Mouse (Mus musculus) myocyte (in vitro differentiated cells): ENCODE measurements around the gene Nlrp9b. TPM values are rescaled to one million over a fixed set of nuclear protein-coding genes. Genes with fewer than 3 reads are reported as not detected.
"Not testable (repeated sequence)": the region's sequence is repeated elsewhere in the genome, so short reads cannot be mapped to it uniquely, and the experiment has no call there.

Experiments used
- H3K27me3 ChIP-seq: one replicate; pipeline ENCODE4 v1.6.1; 2011; ENCODE audit not compliant: control insufficient read depth, insufficient read depth, insufficient read length
- H3K36me3 ChIP-seq: one replicate; pipeline ENCODE4 v1.6.1; 2011; ENCODE audit not compliant: control insufficient read depth, insufficient read depth
- H3K4me2 ChIP-seq: one replicate; pipeline ENCODE4 v1.6.1; 2011; ENCODE audit warnings: low read depth, control low read depth
- H3K4me3 ChIP-seq: one replicate; pipeline ENCODE4 v1.5.1; 2011; ENCODE audit warnings: mild to moderate bottlenecking, control low read depth, moderate library complexity
- H3K79me2 ChIP-seq: one replicate; pipeline ENCODE4 v1.6.1; 2011; ENCODE audit not compliant: control insufficient read depth, insufficient read depth
- H3ac ChIP-seq: one replicate; pipeline ENCODE4 v1.6.1; 2011; ENCODE audit not compliant: control insufficient read depth, insufficient read length
- CEBPB ChIP-seq: IDR thresholded peaks from 2 replicates; pipeline ENCODE4 v1.6.1; 2011; ENCODE audit warnings: mild to moderate bottlenecking, moderate library complexity; ENCODE audit not compliant: poor library complexity, insufficient read depth, severe bottlenecking
- E2F4 ChIP-seq: IDR thresholded peaks from one replicate; pipeline ENCODE4 v1.6.1; 2011; ENCODE audit warnings: mild to moderate bottlenecking, control low read depth, moderate library complexity; ENCODE audit not compliant: insufficient read depth
- MAX ChIP-seq: IDR thresholded peaks from one replicate; pipeline ENCODE4 v1.6.1; 2011; ENCODE audit warnings: low read depth, mild to moderate bottlenecking, control low read depth
- MYOD1 ChIP-seq, 3 experiments: IDR thresholded peaks; one replicate each; pipeline ENCODE4 v1.6.1; 2011; ENCODE audit warnings: control low read depth in 2 of 3, low read depth in 2 of 3, mild to moderate bottlenecking in 2 of 3, moderate library complexity in 1 of 3; ENCODE audit not compliant: insufficient read length in 2 of 3, control insufficient read depth in 1 of 3
- MYOG ChIP-seq, 3 experiments: IDR thresholded peaks; one replicate each; pipeline ENCODE4 v1.6.1; 2011; ENCODE audit warnings: control low read depth in 2 of 3, low read depth in 2 of 3, mild to moderate bottlenecking in 2 of 3; ENCODE audit not compliant: insufficient read length in 2 of 3, control insufficient read depth in 1 of 3, insufficient read depth in 1 of 3
- POLR2A ChIP-seq: IDR thresholded peaks from one replicate; pipeline ENCODE4 v1.6.1; 2011; ENCODE audit warnings: low read depth, mild to moderate bottlenecking, control low read depth, moderate library complexity; ENCODE audit not compliant: insufficient read length
- POLR2AphosphoS2 ChIP-seq: IDR thresholded peaks from one replicate; pipeline ENCODE4 v1.6.1; 2011; ENCODE audit warnings: low read depth, control low read depth; ENCODE audit not compliant: insufficient read length
- REST ChIP-seq: IDR thresholded peaks from one replicate; pipeline ENCODE4 v1.6.1; 2011; ENCODE audit warnings: mild to moderate bottlenecking, control low read depth, moderate library complexity; ENCODE audit not compliant: insufficient read depth, insufficient read length
- SRF ChIP-seq: IDR thresholded peaks from one replicate; pipeline ENCODE4 v1.6.1; 2011; ENCODE audit warnings: low read depth; ENCODE audit not compliant: control insufficient read depth, insufficient read length
- TCF12 ChIP-seq: IDR thresholded peaks from one replicate; pipeline ENCODE4 v1.6.1; 2011; ENCODE audit warnings: mild to moderate bottlenecking, control low read depth; ENCODE audit not compliant: poor library complexity, insufficient read depth, severe bottlenecking
- TCF3 ChIP-seq: IDR thresholded peaks from one replicate; pipeline ENCODE4 v1.6.1; 2011; ENCODE audit warnings: low read depth, control low read depth; ENCODE audit not compliant: insufficient read length
- USF1 ChIP-seq: IDR thresholded peaks from one replicate; pipeline ENCODE4 v1.6.1; 2011; ENCODE audit warnings: low read depth, mild to moderate bottlenecking, control low read depth, moderate library complexity
- polyA plus RNA-seq: library from polyadenylated mRNA; unstranded; fragments of >200 nt; fragmentation: generic; extraction: Trizol; gene quantifications from one replicate; pipeline ENCODE4 v1.2.1, GENCODE M21; 2012; ENCODE audit warnings: missing spikeins

Gene Nlrp9b
- polyA plus RNA-seq, 1 experiment: not detected

GRCm38 (mm10) chr7:19970196-19970595 lies 21.1 kb upstream of the Nlrp9b start:
- H3K36me3 ChIP-seq: no peaks in the 10 kb centered on the region

DNA sequence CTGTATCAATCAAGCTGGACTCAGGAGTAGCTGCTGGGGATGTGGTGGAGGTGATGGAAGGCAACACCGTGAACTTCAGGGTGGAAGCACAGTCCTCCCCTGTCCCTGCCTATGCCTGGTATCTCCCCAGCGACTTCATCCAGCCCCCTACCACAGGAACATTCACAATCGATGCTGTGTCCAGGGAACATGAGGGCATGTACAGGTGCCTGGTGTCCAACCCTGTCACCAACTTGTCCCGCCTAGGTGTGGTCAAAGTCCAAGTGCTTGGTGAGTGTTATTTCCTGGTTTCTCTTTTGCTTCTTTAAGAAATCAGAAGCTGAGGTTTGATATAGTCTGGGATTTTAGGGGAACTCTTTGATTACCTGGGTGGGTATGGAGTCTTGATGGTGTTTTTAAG lies 19.7 kb upstream of the Nlrp9b start:
- TF ChIP-seq MYOD1 (IDR thresholded peaks at IDR 0.05; ENCODE audit: control insufficient read depth in 1 of 3, insufficient read length in 2 of 3, low read depth in 2 of 3) (no peak), MYOG (IDR thresholded peaks at IDR 0.05; ENCODE audit: control insufficient read depth in 1 of 3, insufficient read depth in 1 of 3, insufficient read length in 2 of 3, low read depth in 2 of 3) (no peak), POLR2AphosphoS2 (no peak), SRF (no peak), MAX (no peak), REST (no peak), POLR2A (no peak), TCF12 (no peak), CEBPB (no peak), E2F4 (no peak), USF1 (no peak), TCF3 (no peak)
- Histone ChIP-seq H3K27me3 (no peaks in the 10 kb centered on the region), H3K36me3 (no peaks in the 10 kb centered on the region), H3K4me3 (no peak overlapping the region), H3K4me2 (no peak overlapping the region), H3ac (no peak overlapping the region), H3K79me2 (no peaks in the 10 kb centered on the region)

More at GRCm38 (mm10) chr7:19970196-19970595, 21.1 kb upstream of the Nlrp9b start:
- no peak overlapping the region for H3K4me2 ChIP-seq
- no peak overlapping the region for H3ac ChIP-seq
- H3K27me3 ChIP-seq: no peaks in the 10 kb centered on the region
- no peak for TF ChIP-seq MYOD1 (IDR thresholded peaks at IDR 0.05; ENCODE audit: control insufficient read depth in 1 of 3, insufficient read length in 2 of 3, low read depth in 2 of 3)
- no peak for TF ChIP-seq SRF
- no peaks in the 10 kb centered on the region for H3K79me2 ChIP-seq
- no peak overlapping the region for H3K4me3 ChIP-seq

- H3ac ChIP-seq, H3K36me3 ChIP-seq, H3K4me3 ChIP-seq, H3K4me2 ChIP-seq, H3K27me3 ChIP-seq, H3K79me2 ChIP-seq: not testable (repeated sequence)
Measured at GRCm38 (mm10) chr7:19996721-19997120, 5.5 kb downstream of the Nlrp9b start.

DNA sequence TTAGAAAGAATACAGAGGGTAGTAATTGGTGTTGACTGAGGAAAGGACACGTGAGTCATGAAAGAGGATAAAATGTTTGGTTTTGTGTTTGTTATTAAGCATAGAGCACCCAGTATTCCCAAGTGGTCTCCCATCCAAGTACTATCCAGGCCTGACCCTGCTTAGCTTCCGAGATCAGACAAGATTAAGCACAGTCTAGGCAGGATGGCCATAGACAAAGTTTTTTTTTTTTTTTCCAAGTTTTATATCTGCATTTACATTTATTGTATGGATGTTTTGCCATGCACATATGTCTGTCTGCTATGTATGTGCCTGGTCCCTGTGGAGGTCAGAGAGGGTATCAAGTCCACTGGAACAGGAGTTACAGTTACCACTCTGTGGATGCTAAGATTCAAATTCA lies 18.7 kb downstream of the Nlrp9b start:
- no peaks in the 10 kb centered on the region for H3K79me2 ChIP-seq
- no peaks in the 10 kb centered on the region for H3K36me3 ChIP-seq
- H3K4me2 ChIP-seq: no peak overlapping the region
- H3ac ChIP-seq: no peak overlapping the region
- H3K27me3 ChIP-seq: no peaks in the 10 kb centered on the region
- no peak for TF ChIP-seq MYOD1 (IDR thresholded peaks at IDR 0.05; ENCODE audit: control insufficient read depth in 1 of 3, insufficient read length in 2 of 3, low read depth in 2 of 3)
- no peak for TF ChIP-seq CEBPB
- no peak for TF ChIP-seq TCF3
- TF ChIP-seq REST: no peak
- no peak for TF ChIP-seq E2F4
- H3K4me3 ChIP-seq: no peak overlapping the region

DNA sequence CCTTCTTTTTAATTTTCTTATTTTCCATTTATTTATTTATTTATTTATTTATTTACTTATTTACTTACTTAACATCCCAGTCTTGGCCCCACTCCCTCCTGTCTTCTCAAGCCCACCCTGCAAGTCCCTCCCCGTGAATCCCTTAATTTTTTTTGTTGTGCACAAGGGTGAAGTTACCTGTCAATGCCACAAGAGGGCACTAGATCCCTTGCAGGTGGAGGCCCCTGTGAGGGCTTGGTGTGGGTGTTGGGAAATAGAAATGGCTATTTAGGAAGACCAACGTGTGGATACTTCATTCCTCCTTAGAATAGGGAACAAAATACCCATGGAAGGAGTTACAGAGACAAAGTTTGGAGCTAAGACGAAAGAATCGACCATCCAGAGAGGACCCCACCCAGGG lies 72.8 kb downstream of the Nlrp9b start:
- H3K36me3 ChIP-seq, H3K27me3 ChIP-seq, H3ac ChIP-seq, H3K79me2 ChIP-seq, H3K4me2 ChIP-seq, H3K4me3 ChIP-seq: not testable (repeated sequence)

DNA sequence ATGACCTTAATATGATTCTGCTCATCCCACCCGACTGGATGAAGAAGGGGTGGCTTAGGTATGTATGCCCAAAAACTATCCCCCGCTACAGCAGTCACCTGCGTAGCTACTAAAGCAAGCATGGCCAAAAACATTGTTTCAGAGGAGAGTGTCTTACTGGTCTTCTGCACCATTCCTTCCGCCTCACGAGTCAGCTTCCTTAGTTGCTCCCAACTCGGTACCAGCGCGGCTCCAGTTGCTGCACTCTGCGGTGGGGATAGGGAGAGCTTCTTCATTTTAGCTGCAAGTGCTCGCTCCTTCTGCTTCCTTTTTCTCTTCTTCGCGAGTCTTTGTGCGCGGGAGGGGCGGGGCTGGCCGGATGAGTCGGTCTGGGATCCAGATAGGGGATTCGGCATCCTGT lies 86.9 kb downstream of the Nlrp9b start:
- H3K36me3 ChIP-seq, H3K79me2 ChIP-seq, H3K4me2 ChIP-seq: not testable (repeated sequence)

GRCm38 (mm10) chr7:20099380-20099779 lies 108.1 kb downstream of the Nlrp9b start, which contains the start of gene Vmn1r91:
TSS of gene Vmn1r91 (plus strand) at chr7:20099680.
- H3K4me3 ChIP-seq, H3K36me3 ChIP-seq, H3ac ChIP-seq, H3K79me2 ChIP-seq, H3K4me2 ChIP-seq, H3K27me3 ChIP-seq: not testable (repeated sequence)

More for the DNA sequence above, 86.9 kb downstream of the Nlrp9b start:
- not testable (repeated sequence) for H3ac ChIP-seq, H3K4me3 ChIP-seq, H3K27me3 ChIP-seq

DNA sequence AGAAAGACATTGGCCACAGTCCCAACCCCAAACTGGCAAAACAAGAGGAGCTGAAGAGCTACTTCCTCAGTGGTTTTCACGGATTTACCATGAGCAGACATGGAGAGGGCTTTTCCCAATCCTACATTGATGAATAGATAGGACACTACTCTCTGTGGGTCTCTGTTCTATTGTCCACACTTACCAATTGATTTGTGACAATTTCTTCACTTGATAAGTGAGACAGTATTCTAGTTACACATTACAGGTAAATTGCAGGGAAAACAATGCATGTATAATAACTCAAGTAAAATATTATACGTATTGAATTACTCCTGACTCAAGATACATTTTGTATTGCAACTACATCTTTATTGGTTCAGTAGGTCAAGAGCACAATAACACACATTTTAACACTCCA lies 131.2 kb downstream of the Nlrp9b start, which contains the start of gene Gm16442:
TSS of gene Gm16442 (minus strand) at position 101 of the 400 bp plus-strand sequence.
- not testable (repeated sequence) for H3K79me2 ChIP-seq

More for the DNA sequence above, 131.2 kb downstream of the Nlrp9b start, which contains the start of gene Gm16442:
- not testable (repeated sequence) for H3ac ChIP-seq, H3K4me2 ChIP-seq, H3K4me3 ChIP-seq, H3K27me3 ChIP-seq, H3K36me3 ChIP-seq
